Mouse (Mus musculus) midbrain, embryonic 13.5 days (tissue): ENCODE results near the gene Zpbp2. TPM values are rescaled to one million over a fixed set of nuclear protein-coding genes. Genes with fewer than 3 reads are reported as not detected.

Experiments used
- ATAC-seq: fragments of 200-750 bp; cut with Nextera tagmentation; 2 replicates; pipeline ENCODE4 v1.8.0; 2017; ENCODE audit warnings: mild to moderate bottlenecking, moderate TSS enrichment, moderate library complexity
- H3K27ac ChIP-seq: fragments of 300-500 bp; sonication (generic); 2 replicates; pipeline ENCODE4 v1.5.1; 2015; ENCODE audit warnings: inconsistent platforms, mild to moderate bottlenecking, moderate library complexity
- H3K27me3 ChIP-seq: fragments of 300-500 bp; sonication (generic); 2 replicates; pipeline ENCODE4 v1.6.1; 2015; ENCODE audit warnings: mild to moderate bottlenecking, inconsistent platforms
- H3K36me3 ChIP-seq: fragments of 300-500 bp; sonication (generic); 2 replicates; pipeline ENCODE4 v1.6.1; 2015; ENCODE audit warnings: mild to moderate bottlenecking, inconsistent platforms
- H3K4me1 ChIP-seq: fragments of 300-500 bp; sonication (generic); replicated peaks from 2 replicates; pipeline ENCODE4 v1.6.1; 2015; ENCODE audit warnings: inconsistent platforms
- H3K4me2 ChIP-seq: fragments of 300-500 bp; sonication (generic); replicated peaks from 2 replicates; pipeline ENCODE4 v1.6.1; 2015; ENCODE audit warnings: moderate library complexity, mild to moderate bottlenecking, inconsistent platforms
- H3K4me3 ChIP-seq: fragments of 300-500 bp; sonication (generic); replicated peaks from 2 replicates; pipeline ENCODE4 v1.5.1; 2015; ENCODE audit warnings: mild to moderate bottlenecking, inconsistent platforms
- H3K9ac ChIP-seq: fragments of 300-500 bp; sonication (generic); replicated peaks from 2 replicates; pipeline ENCODE4 v1.6.1; 2015; ENCODE audit warnings: mild to moderate bottlenecking, inconsistent platforms
- H3K9me3 ChIP-seq: fragments of 300-500 bp; sonication (generic); 2 replicates; pipeline ENCODE4 v1.6.1; 2016; ENCODE audit warnings: mild to moderate bottlenecking, inconsistent platforms
- WGBS: fragments of 180-500 bp; shearing (Covaris S2); methylation state at CpG from one replicate; pipeline ENCODE4 v1.1.7; 2015; 5-methylcytosine and 5-hydroxymethylcytosine counted together
- polyA plus RNA-seq: library from polyadenylated mRNA; unstranded; fragments of >200 nt; fragmentation: Nextera tagmentation; extraction: Ambion mirVana; gene quantifications from 2 replicates; pipeline ENCODE4 v1.2.1, GENCODE M21; 2015

The Zpbp2 gene
- polyA plus RNA-seq: 0.12 TPM in 1 of 2 replicates, not detected in the other

DNA sequence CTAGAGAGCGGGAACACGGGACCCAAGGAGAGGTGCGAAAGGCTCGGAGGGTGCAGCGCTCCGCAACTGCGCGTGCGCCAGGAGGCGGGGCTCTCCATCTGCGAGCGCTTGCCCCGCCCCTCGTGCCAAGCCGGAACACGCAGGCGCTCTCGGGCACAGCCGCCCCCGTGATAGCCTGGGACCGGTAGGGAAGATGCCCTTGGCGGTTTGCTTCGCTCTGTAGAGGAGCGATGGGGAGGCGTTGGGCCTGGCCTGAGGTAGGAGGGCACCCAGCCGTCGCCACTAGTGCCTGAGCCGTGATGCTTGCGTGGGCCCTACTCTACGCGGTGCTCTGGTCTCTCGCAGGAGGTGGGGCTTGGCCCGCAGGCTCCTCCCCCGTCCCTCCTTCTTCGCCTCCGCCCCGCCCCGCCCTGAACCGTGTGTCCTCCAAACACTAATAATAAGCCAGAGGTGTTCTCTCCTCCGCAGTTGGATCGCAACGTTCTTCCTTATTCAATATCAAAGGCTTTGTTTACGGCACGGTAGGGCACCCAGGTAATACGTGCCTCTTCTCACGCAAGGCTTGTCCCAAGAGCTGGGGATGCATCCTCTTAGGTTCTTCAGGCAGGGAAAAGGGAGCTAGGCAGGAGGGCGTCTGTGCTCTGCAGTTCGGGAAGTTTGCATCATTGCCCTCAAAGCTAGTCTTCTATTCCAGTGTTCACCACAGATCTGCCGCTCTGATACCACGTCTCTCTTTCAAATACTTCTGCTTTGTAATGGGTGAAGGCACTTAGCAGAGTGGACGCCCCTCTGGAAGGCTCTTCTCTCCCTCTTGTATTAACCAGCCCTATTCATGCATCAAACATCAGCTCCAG lies at the start of gene Zpbp2:
Gene Zpbp2, plus strand, starts transcription at position 123 of the 854 bp plus-strand sequence.
- Histone ChIP-seq H3K9me3 (no peaks in the 10 kb centered on the region), H3K4me1 (peaks cover 9% of the 10 kb centered on the region), H3K9ac (peak within 1 kb of the TSS; percentile 80), H3K36me3 (no peaks in the 10 kb centered on the region), H3K4me2 (peak within 1 kb of the TSS; percentile 72), H3K27me3 (peaks cover 43% of the 10 kb centered on the region), H3K27ac (peak within 1 kb of the TSS; percentile 87), H3K4me3 (peak within 1 kb of the TSS; percentile 72)
- peak; percentile 98 for ATAC-seq
- WGBS: under 1% methylated on average over 51 of the region's 51 CpGs

DNA sequence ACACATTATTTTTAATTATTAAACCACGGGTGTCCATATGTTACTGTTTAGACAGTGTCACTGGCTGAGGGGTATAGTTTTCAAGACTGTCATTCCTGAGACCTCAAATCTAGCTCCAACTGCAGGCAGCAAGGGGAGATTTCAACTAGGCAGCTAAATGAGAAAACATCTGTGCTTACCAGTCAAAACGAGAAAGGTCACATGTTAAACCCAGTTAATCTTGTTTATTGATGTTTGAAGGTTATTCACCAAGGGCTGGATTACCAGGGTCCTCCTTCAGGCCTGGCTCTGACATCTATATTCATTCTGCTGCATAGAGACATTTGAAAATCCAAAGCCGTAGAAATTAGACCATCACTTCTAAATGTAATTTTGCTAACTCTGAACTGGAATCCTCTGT lies 46.0 kb upstream of the Zpbp2 start:
- Histone ChIP-seq H3K9me3 (no peaks in the 10 kb centered on the region), H3K4me1 (no peaks in the 10 kb centered on the region), H3K27ac (no peak overlapping the region), H3K4me3 (no peak overlapping the region), H3K36me3 (no peaks in the 10 kb centered on the region), H3K4me2 (no peak overlapping the region), H3K27me3 (no peaks in the 10 kb centered on the region), H3K9ac (no peak overlapping the region)
- ATAC-seq: no peak
- 65% methylated on average over 3 of the region's 3 CpGs for WGBS

DNA sequence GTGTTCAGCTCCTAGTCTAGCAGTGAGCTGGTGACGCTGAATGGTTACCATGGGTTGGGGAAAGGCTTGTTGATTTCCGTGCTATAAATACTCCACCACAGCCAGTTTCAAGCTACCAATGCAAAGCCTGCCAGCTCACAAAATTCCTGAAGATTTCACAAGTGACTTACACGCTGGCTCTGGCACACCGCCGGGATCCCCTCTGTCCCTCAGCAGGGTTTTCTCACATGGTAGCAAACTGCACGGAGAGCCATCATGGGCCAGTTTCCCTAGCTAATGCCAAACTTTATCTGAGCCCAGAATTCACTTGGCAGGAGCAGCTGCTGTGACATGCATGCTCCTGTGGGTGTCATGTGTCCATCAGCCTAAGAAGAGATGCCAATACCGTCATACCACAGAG lies 41.5 kb upstream of the Zpbp2 start:
- Histone ChIP-seq H3K4me1 (no peaks in the 10 kb centered on the region), H3K36me3 (no peaks in the 10 kb centered on the region), H3K9ac (no peak overlapping the region), H3K4me2 (no peak overlapping the region), H3K27ac (no peak overlapping the region), H3K4me3 (no peak overlapping the region), H3K27me3 (no peaks in the 10 kb centered on the region), H3K9me3 (no peaks in the 10 kb centered on the region; the same call in 1 of the 2 replicates)
- WGBS: 79% methylated on average over 7 of the region's 7 CpGs
- ATAC-seq: no peak

DNA sequence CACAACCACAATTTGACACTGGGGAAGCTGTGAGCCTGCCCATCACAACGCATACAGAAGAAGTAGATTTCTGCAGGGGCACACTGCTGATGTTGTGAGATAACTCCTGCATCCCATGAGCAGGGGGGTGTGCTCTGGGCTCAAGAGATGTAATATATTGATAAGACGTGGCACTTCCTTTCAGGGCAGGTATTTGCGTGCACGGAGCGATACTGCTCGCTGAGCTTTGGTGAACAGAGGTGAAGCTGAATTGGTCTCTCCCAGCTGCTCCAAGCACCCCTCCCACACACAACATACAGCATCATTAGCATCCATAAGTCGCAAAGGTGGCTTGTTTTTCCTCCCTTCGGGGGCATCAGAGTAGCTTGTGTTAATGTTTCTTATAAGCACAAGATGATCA lies 40.8 kb upstream of the Zpbp2 start:
- ATAC-seq: no peak
- WGBS: 89% methylated on average over 8 of the region's 8 CpGs

DNA sequence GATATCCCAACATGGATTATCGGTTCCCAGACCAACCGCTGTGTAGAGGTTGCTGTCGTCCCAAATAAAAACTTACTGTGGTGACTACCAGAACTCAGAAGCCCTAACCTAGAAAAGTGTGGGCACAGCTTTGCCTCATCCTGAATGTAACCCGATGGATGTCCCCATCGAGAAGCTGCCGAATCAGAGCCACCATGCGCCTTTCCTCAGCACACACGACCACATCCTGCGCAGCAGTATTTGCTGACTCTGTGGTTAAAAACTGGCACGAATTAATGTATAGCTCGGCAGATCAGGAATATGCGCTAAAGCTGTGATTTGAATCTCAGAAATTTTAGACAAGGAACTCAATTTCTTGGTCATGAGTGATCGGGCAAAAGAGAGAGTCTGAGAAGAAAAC lies 38.0 kb upstream of the Zpbp2 start:
- no peak overlapping the region for H3K9ac ChIP-seq
- no peaks in the 10 kb centered on the region for H3K4me1 ChIP-seq
- 95% methylated on average over 13 of the region's 13 CpGs for WGBS
- no peaks in the 10 kb centered on the region for H3K36me3 ChIP-seq
- no peak overlapping the region for H3K4me2 ChIP-seq
- no peaks in the 10 kb centered on the region; the same call in 1 of the 2 replicates for H3K9me3 ChIP-seq
- H3K4me3 ChIP-seq: no peak overlapping the region
- no peak for ATAC-seq
- no peak overlapping the region for H3K27ac ChIP-seq
- H3K27me3 ChIP-seq: 0 out of 2 replicates have a peak, but pooled peaks cover 2% of the 10 kb centered on the region

More for the DNA sequence above, 40.8 kb upstream of the Zpbp2 start:
- H3K9ac ChIP-seq: no peak overlapping the region
- no peak overlapping the region for H3K27ac ChIP-seq
- H3K4me2 ChIP-seq: no peak overlapping the region
- no peaks in the 10 kb centered on the region for H3K27me3 ChIP-seq
- no peak overlapping the region for H3K4me3 ChIP-seq
- no peaks in the 10 kb centered on the region for H3K36me3 ChIP-seq
- no peaks in the 10 kb centered on the region; the same call in 1 of the 2 replicates for H3K9me3 ChIP-seq
- H3K4me1 ChIP-seq: no peaks in the 10 kb centered on the region

DNA sequence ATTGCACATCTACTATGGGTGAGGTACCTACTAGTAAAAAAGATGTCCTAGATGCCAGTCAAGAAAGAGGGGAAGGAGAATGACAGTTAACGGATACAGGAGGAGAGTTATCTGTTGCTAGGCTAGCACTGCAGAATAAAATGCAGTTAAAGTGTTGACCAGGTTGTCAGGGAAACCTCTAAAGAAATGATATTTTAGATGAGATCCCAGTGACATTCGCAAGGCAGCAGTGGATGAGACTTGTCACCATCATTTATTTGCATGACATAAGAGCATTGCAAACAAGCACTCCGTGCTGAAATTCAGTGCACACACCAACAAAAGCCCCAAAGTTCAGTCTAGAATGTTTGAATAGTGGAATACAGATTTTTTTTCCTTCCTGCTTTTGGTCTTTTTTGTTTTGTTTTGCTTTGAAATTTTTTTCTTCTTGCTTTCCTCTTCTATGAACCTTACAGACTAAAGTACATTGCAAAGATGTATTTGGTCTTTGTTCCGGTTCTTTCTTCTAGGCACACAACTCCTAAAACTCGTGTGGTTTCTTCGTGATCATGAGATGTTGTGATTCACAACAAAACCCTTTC lies 37.5 kb upstream of the Zpbp2 start:
- H3K9ac ChIP-seq: no peak overlapping the region
- H3K4me1 ChIP-seq: no peaks in the 10 kb centered on the region
- no peak overlapping the region for H3K27ac ChIP-seq
- WGBS: 51% methylated on average over 6 of the region's 6 CpGs
- no peaks in the 10 kb centered on the region for H3K36me3 ChIP-seq
- H3K4me3 ChIP-seq: no peak overlapping the region
- ATAC-seq: no peak
- H3K9me3 ChIP-seq: no peaks in the 10 kb centered on the region; the same call in 1 of the 2 replicates
- H3K4me2 ChIP-seq: no peak overlapping the region
- 0 out of 2 replicates have a peak, but pooled peaks cover 2% of the 10 kb centered on the region for H3K27me3 ChIP-seq

DNA sequence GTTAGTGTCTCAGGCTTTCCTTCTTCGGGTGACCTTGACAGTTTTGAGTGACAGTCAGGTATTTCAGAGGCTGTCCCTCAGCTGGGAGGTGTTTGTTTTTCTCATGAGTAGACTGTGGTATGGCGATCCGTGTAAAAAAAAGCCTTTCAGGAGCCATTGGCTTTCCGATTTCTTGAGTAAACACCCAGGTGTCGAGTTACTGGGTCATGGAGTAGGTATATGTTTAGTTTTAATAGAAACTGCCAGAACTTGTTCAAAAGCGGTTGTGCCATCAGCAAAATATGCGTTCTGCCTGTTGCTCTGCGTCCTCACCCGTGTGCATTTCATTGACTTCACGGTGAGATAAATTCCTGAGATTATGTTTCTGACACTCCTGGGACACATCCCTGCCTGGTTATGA lies 30.4 kb upstream of the Zpbp2 start:
- ATAC-seq: no peak
- Histone ChIP-seq H3K9ac (no peak overlapping the region), H3K27me3 (0 out of 2 replicates have a peak, but pooled peaks cover 2% of the 10 kb centered on the region), H3K4me2 (no peak overlapping the region), H3K4me3 (no peak overlapping the region), H3K36me3 (no peaks in the 10 kb centered on the region), H3K4me1 (no peaks in the 10 kb centered on the region), H3K9me3 (no peaks in the 10 kb centered on the region), H3K27ac (no peak overlapping the region)
- WGBS: 64% methylated on average over 10 of the region's 10 CpGs

DNA sequence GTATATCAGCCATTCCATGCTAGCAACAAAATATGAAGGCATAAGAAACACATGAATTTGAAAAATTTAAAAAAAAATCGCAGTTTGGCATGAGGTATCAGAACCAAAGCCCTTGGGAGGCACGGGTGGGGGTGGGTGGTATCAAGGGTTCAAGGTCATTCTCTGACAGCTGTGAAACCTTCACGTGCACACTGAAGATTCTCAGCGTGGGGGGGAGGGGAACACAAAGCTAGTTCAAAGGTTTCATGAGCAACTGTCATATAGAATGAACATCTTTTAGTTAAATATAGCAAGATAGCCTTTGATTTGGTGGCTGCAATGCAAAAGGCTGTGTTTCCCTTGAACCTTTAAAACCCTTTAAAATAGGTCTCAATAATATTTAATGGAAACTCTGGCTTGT lies 25.8 kb upstream of the Zpbp2 start:
- Histone ChIP-seq H3K36me3 (no peaks in the 10 kb centered on the region), H3K27ac (no peak overlapping the region), H3K4me3 (no peak overlapping the region), H3K4me2 (no peak overlapping the region), H3K9me3 (no peaks in the 10 kb centered on the region), H3K9ac (no peak overlapping the region), H3K27me3 (no peaks in the 10 kb centered on the region), H3K4me1 (no peaks in the 10 kb centered on the region)
- no peak for ATAC-seq
- 52% methylated on average over 4 of the region's 4 CpGs for WGBS

DNA sequence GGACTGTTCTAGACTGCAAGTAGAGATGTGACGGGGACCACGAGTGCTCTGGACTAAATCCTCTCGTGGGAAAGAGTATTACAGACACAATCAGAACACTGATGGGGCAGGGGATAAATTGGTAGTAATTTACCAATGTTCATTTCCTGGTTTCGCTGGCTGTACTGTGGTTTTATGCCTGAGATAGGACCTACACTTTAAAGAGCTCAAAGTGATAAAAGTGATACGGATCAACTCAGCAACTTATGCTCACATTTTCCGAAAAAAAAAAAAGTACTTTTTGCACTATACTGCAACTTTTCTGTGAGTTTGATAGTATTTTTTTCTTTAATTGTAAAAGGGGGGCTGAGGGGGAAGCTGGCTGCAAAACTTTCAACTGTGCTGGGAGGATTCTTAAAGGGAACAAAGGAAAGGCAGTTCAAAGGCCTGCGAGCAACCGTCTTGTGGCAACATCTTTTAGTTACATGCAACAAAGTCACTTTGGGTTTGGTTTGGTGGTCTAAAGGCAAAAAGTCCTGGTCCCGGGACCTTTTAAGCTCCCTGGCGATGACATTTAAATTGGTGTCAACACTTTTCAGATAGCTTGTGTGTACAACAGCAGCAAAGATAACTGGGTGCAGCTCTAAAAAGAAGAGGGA lies 24.0 kb upstream of the Zpbp2 start:
- Histone ChIP-seq H3K9me3 (no peaks in the 10 kb centered on the region), H3K36me3 (no peaks in the 10 kb centered on the region), H3K4me2 (no peak overlapping the region), H3K4me3 (no peak overlapping the region), H3K27me3 (no peaks in the 10 kb centered on the region), H3K27ac (no peak overlapping the region), H3K4me1 (no peaks in the 10 kb centered on the region), H3K9ac (no peak overlapping the region)
- ATAC-seq: no peak
- WGBS: 72% methylated on average over 10 of the region's 10 CpGs

DNA sequence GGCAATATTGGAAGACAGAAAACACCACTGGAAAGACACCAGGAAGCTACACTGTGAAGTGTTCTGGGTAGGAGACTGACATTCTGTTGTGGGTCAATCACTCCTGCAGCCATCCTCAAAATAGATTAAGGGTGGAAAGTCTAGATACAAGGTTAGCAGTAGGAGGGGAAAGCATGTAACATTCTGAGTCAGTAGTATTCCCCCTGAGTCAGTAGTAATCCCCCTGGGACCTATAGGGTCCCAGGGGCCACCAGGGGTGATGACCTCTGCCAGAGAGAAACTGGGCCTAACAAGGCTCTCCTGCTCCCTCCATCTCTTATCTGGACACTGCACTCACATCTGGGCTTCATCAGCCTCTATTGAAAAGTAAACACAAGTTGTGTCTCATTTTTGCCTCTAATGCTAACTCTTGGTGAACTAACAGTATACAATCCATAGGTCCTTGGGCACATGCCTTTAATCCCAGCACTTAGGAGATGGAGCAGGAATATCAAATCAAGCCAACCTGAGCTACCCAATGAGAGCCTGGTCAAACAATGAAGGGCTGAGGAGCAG lies 13.3 kb upstream of the Zpbp2 start:
- no peak for ATAC-seq
- no peaks in the 10 kb centered on the region for H3K9me3 ChIP-seq
- H3K4me3 ChIP-seq: no peak overlapping the region
- no peak overlapping the region for H3K27ac ChIP-seq
- no peaks in the 10 kb centered on the region for H3K36me3 ChIP-seq
- H3K27me3 ChIP-seq: peaks cover 20% of the 10 kb centered on the region
- H3K9ac ChIP-seq: no peak overlapping the region
- no peaks in the 10 kb centered on the region for H3K4me1 ChIP-seq
- no peak overlapping the region for H3K4me2 ChIP-seq

DNA sequence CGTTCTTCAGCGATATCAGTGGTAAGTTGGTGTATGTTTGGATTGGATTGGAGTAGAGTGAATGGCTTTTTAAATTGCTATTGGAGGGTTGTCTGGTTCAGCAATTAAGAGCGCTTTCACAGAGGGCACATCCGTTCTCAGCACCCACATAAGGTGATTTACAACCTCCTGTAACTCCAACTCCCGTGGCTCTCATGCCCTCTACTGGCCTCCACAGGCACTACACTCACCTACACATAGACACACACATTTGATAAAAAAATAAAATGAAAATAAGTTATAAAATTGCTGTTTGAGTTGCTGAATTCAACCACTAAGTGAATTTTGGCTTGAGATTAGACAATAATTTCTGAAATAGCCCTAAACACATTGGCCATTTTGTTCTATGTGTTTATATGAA lies 10.6 kb upstream of the Zpbp2 start:
- Histone ChIP-seq H3K9me3 (no peaks in the 10 kb centered on the region), H3K4me1 (peaks cover 2% of the 10 kb centered on the region; the same call in 1 of the 2 replicates), H3K4me3 (no peak overlapping the region), H3K27me3 (peaks cover 40% of the 10 kb centered on the region), H3K9ac (no peak overlapping the region), H3K27ac (no peak overlapping the region), H3K4me2 (no peak overlapping the region), H3K36me3 (no peaks in the 10 kb centered on the region)
- 79% methylated on average over 5 of the region's 5 CpGs for WGBS
- ATAC-seq: no peak

DNA sequence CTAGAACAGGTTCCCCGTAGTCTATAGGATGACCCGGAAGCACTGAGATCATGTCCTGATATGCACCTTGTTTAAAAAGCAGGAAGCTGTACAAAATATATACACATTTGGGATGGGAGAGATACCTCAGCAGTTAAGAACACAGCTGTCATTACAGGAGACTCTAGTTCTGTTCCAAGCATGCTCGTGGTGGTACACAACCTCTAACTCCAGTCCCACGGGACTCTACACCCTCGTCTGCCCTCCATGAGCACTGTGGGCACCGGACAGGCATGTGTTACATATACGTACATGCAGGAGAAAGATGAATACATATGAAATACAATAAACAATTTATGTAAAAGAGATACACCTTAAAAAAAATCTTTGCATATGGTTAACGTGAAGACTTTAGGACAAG lies 8.3 kb upstream of the Zpbp2 start:
- peaks cover 62% of the 10 kb centered on the region for H3K27me3 ChIP-seq
- 80% methylated on average over 8 of the region's 8 CpGs for WGBS
- no peaks in the 10 kb centered on the region for H3K36me3 ChIP-seq
- no peak overlapping the region for H3K27ac ChIP-seq
- H3K4me3 ChIP-seq: no peak overlapping the region
- no peak overlapping the region for H3K9ac ChIP-seq
- H3K9me3 ChIP-seq: no peaks in the 10 kb centered on the region
- ATAC-seq: no peak
- peaks cover 8% of the 10 kb centered on the region; the same call in 1 of the 2 replicates for H3K4me1 ChIP-seq
- H3K4me2 ChIP-seq: no peak overlapping the region
